Mouse (Mus musculus): ENCODE measurements at regions not wholly inside any gene's neighbourhood (a gene's known extent, or its start where the extent isn't known, plus 50 kb on each side); places are given as distances from the start of the nearest gene placed in this dataset.
"Not testable (repeated sequence)": the region's sequence is repeated elsewhere in the genome, so short reads cannot be mapped to it uniquely, and the experiment has no call there.

- WGBS: 84% methylated on average over 1 of the region's 1 CpGs
- Histone ChIP-seq H3K27ac (replicated peaks) (no peak overlapping the region), H3K4me2 (no peak overlapping the region), H3K4me3 (no peak overlapping the region), H3K9ac (no peak overlapping the region), H3K9me3 (no peaks in the 10 kb centered on the region), H3K36me3 (no peaks in the 10 kb centered on the region), H3K4me1 (replicated peaks) (no peaks in the 10 kb centered on the region), H3K27me3 (no peaks in the 10 kb centered on the region)
- no peak for ATAC-seq (ENCODE audit: low FRiP score, low read depth)
These were observed 133.0 kb upstream of the Tet2 start for GRCm38 (mm10) chr3:133677892-133678291.

DNA sequence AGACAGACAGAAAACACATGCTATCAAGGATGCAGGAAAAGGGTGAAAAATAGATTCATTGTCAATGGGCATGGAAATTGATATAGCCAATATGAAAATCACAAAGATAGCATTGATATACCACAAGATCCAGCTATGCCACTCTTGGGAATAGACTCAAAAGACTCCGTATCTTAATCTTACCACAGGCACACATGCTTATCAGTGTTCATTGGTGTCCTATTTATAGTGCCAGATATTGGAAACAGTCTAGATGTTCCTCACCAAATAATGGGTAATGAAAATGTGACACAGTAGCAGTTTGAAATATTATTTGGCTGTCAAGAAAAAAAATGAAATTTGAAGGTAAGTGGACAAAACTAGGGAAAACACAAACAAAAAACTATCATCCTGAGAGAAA, 135.0 kb upstream of the Tet2 start:
- no peak overlapping the region for H3K9ac ChIP-seq
- WGBS: 89% methylated on average over 1 of the region's 1 CpGs
- ATAC-seq (ENCODE audit: low FRiP score, low read depth): no peak

GRCm38 (mm10) chr3:133680343-133680742, 135.4 kb upstream of the Tet2 start:
- no peaks in the 10 kb centered on the region for H3K36me3 ChIP-seq
- H3K4me3 ChIP-seq: no peak overlapping the region
- no peak overlapping the region for H3K9ac ChIP-seq
- no peak overlapping the region for H3K27ac ChIP-seq (replicated peaks)
- no peaks in the 10 kb centered on the region for H3K27me3 ChIP-seq
- no peak for ATAC-seq (ENCODE audit: low FRiP score, low read depth)
- 83% methylated on average over 2 of the region's 2 CpGs for WGBS
- H3K9me3 ChIP-seq: no peaks in the 10 kb centered on the region
- H3K4me1 ChIP-seq (replicated peaks): no peaks in the 10 kb centered on the region
- no peak overlapping the region for H3K4me2 ChIP-seq

More for the DNA sequence above, 135.0 kb upstream of the Tet2 start:
- Histone ChIP-seq H3K4me3 (no peak overlapping the region), H3K9me3 (no peaks in the 10 kb centered on the region), H3K36me3 (no peaks in the 10 kb centered on the region), H3K4me2 (no peak overlapping the region), H3K4me1 (replicated peaks) (no peaks in the 10 kb centered on the region), H3K27me3 (no peaks in the 10 kb centered on the region), H3K27ac (replicated peaks) (no peak overlapping the region)

DNA sequence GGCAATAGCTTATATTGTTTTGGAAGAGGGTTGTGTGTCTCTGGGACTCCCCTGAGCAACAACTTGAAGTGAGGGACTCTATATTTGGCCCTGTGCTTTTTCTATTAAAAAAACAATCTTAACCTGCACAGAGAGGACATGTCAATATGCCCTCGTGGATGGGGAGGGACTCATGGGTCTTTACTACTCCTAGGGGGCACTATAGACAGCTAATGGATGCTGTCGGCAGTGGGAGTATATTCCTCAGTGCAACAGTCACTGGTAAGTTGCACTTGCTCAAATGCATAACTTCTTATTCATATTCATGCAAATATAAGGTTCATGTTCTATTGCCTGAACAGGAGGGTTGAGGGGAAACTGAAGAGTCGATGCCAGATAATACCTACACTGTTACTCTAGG, 135.9 kb upstream of the Tet2 start:
- Histone ChIP-seq H3K27me3 (no peaks in the 10 kb centered on the region), H3K36me3 (no peaks in the 10 kb centered on the region), H3K27ac (replicated peaks) (no peak overlapping the region), H3K9ac (no peak overlapping the region), H3K4me3 (no peak overlapping the region), H3K4me2 (no peak overlapping the region), H3K9me3 (no peaks in the 10 kb centered on the region), H3K4me1 (replicated peaks) (no peaks in the 10 kb centered on the region)
- no peak for ATAC-seq (ENCODE audit: low FRiP score, low read depth)
- 82% methylated on average over 3 of the region's 3 CpGs for WGBS

DNA sequence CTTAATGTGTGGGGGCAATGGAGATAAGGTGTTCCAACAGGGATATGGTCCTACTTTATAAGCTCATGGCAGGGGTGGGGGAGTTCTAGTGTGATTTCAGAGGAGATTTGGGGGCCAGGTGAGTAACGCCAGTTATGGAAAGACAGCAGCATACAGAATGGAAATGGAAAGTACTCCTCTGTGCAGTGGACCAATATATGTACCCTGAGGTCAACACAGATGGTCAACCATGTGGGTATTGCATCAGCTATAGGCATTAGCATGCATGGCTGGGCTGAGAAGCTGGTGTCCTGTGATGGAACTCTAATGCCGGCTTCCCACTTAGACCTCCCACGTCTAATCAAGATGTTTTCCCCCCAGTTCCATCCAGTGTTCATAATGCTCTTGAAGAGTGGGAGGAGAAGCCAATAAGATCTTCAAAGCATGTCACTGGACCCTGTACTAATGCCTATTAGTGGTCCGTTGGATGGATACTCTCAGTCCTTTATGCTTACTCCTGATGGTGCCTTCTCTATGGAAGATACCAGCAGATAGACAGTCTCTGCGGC, 139.3 kb upstream of the Tet2 start:
- no peak overlapping the region for H3K4me3 ChIP-seq
- H3K27me3 ChIP-seq: no peaks in the 10 kb centered on the region
- H3K27ac ChIP-seq (replicated peaks): no peak overlapping the region
- no peaks in the 10 kb centered on the region for H3K4me1 ChIP-seq (replicated peaks)
- H3K36me3 ChIP-seq: no peaks in the 10 kb centered on the region
- H3K9me3 ChIP-seq: no peaks in the 10 kb centered on the region
- no peak overlapping the region for H3K4me2 ChIP-seq
- 82% methylated on average over 5 of the region's 5 CpGs for WGBS
- ATAC-seq (ENCODE audit: low FRiP score, low read depth): peak; percentile 38; the same call in 1 of the 2 replicates
- no peak overlapping the region for H3K9ac ChIP-seq

DNA sequence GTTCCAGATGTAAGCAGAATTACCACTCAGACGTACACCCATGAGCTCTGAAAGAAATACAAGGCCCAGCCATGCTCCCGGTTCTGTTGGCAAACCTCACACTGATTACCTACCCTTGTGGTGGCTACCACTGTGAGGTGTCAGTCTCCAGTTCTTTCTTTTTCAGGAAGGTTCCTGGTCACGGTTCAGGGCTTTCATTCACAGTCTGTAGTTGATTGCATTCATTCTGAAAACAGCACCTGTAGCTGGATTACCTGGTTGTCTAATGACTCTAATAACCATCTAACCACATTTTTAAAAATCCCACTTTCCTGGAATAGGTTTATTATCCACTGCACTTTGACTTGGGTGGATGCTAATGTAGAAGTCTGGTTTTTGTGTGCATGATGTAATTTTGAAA, 139.8 kb upstream of the Tet2 start:
- H3K27ac ChIP-seq (replicated peaks): no peak overlapping the region
- no peaks in the 10 kb centered on the region for H3K27me3 ChIP-seq
- H3K36me3 ChIP-seq: no peaks in the 10 kb centered on the region
- H3K4me1 ChIP-seq (replicated peaks): no peaks in the 10 kb centered on the region
- no peaks in the 10 kb centered on the region for H3K9me3 ChIP-seq
- H3K4me2 ChIP-seq: no peak overlapping the region
- WGBS: 80% methylated on average over 3 of the region's 3 CpGs
- ATAC-seq (ENCODE audit: low FRiP score, low read depth): no peak
- H3K9ac ChIP-seq: no peak overlapping the region
- H3K4me3 ChIP-seq: no peak overlapping the region

DNA sequence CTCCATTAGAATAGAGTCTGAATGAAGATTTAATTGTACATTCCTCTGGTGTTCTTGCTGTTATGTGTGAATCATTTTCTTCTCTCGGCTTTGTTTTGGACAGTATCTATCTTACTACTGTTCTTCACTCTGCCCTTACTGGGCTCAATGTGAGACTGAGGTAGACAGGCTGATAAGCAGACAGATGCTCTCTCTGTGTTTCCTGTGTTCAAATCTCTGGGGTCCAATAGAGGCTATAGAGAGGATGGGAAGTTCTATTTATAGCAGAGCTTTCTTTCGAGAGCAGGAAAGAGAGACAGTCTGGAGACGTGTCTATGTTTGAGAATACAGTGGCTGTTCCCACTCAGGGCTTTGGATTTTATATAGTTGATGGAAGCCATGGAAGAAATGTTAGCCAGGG, 140.5 kb upstream of the Tet2 start:
- Histone ChIP-seq H3K4me2 (no peak overlapping the region), H3K4me3 (no peak overlapping the region), H3K9ac (no peak overlapping the region), H3K27me3 (no peaks in the 10 kb centered on the region), H3K9me3 (no peaks in the 10 kb centered on the region), H3K4me1 (replicated peaks) (no peaks in the 10 kb centered on the region), H3K36me3 (no peaks in the 10 kb centered on the region), H3K27ac (replicated peaks) (no peak overlapping the region)
- WGBS: 46% methylated on average over 3 of the region's 3 CpGs
- no peak for ATAC-seq (ENCODE audit: low FRiP score, low read depth)

DNA sequence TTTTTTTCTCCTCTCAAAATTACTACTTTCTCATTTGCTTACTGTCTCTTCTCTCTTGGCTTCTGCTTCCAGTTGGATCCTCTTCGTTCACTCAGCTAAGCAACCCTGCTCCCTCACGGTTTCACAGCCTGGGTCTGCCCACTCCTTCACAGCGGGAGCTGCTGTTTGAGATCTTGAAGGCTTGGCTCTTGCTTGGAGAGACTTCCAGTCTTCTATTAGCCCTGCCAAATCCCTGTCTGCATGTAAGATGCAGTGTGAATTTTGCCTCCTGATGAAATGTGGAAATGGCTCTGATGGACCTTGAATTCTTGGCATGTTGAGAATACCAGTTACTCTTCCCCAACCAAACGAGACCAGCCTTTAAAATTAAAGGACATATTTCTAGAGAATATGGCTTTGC, 149.1 kb upstream of the Tet2 start:
- H3K36me3 ChIP-seq: no peaks in the 10 kb centered on the region
- no peak overlapping the region for H3K9ac ChIP-seq
- no peak for ATAC-seq (ENCODE audit: low FRiP score, low read depth)
- no peak overlapping the region for H3K27ac ChIP-seq (replicated peaks)
- no peaks in the 10 kb centered on the region for H3K27me3 ChIP-seq
- H3K4me3 ChIP-seq: no peak overlapping the region
- H3K4me2 ChIP-seq: no peak overlapping the region
- no peaks in the 10 kb centered on the region for H3K9me3 ChIP-seq
- no peaks in the 10 kb centered on the region for H3K4me1 ChIP-seq (replicated peaks)
- 48% methylated on average over 4 of the region's 4 CpGs for WGBS

DNA sequence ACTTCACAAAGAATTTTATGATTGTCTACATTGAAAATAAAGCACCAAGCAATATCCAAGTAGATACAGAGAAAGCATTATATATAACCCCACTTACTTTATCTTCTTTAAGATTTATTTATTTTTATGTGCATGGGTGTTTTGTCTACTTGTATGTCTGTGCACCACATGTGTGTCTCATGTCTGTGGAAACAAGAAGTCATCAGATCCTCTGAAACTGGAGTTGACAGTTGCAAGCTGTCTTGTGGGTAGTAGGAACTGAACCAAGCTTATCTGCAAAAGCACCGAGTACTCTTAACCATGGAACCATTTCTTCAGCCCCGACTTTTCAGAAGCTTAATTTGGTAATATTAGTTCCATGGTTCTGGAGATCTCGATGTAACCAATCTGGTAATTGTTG, 151.2 kb upstream of the Tet2 start:
- Histone ChIP-seq H3K36me3 (no peaks in the 10 kb centered on the region), H3K4me3 (no peak overlapping the region), H3K4me1 (replicated peaks) (no peaks in the 10 kb centered on the region), H3K27ac (replicated peaks) (no peak overlapping the region), H3K9me3 (no peaks in the 10 kb centered on the region), H3K4me2 (no peak overlapping the region), H3K27me3 (no peaks in the 10 kb centered on the region), H3K9ac (no peak overlapping the region)
- ATAC-seq (ENCODE audit: low FRiP score, low read depth): no peak
- WGBS: 94% methylated on average over 3 of the region's 3 CpGs

GRCm38 (mm10) chr3:133704849-133705248, 159.9 kb upstream of the Tet2 start:
- not testable (repeated sequence) for H3K9me3 ChIP-seq; H3K27ac ChIP-seq (replicated peaks); H3K4me3 ChIP-seq; H3K27me3 ChIP-seq; ATAC-seq (ENCODE audit: low FRiP score, low read depth); H3K36me3 ChIP-seq; H3K4me2 ChIP-seq; H3K9ac ChIP-seq; H3K4me1 ChIP-seq (replicated peaks)

- no peaks in the 10 kb centered on the region for H3K27me3 ChIP-seq
- H3K4me1 ChIP-seq (replicated peaks): no peaks in the 10 kb centered on the region
- H3K4me3 ChIP-seq: no peak overlapping the region
- no peak overlapping the region for H3K27ac ChIP-seq (replicated peaks)
- no peak for ATAC-seq (ENCODE audit: low FRiP score, low read depth)
- H3K36me3 ChIP-seq: no peaks in the 10 kb centered on the region
- WGBS: 83% methylated on average over 1 of the region's 1 CpGs
- H3K9ac ChIP-seq: no peak overlapping the region
- no peak overlapping the region for H3K4me2 ChIP-seq
- no peaks in the 10 kb centered on the region for H3K9me3 ChIP-seq
These were observed 166.6 kb upstream of the Tet2 start for GRCm38 (mm10) chr3:133711518-133711917.

- no peaks in the 10 kb centered on the region for H3K9me3 ChIP-seq
- no peak overlapping the region for H3K4me2 ChIP-seq
- 83% methylated on average over 3 of the region's 3 CpGs for WGBS
- ATAC-seq (ENCODE audit: low FRiP score, low read depth): no peak
- no peak overlapping the region for H3K4me3 ChIP-seq
- H3K9ac ChIP-seq: no peak overlapping the region
- H3K4me1 ChIP-seq (replicated peaks): no peaks in the 10 kb centered on the region
- no peaks in the 10 kb centered on the region for H3K27me3 ChIP-seq
- no peaks in the 10 kb centered on the region for H3K36me3 ChIP-seq
- no peak overlapping the region for H3K27ac ChIP-seq (replicated peaks)
These were observed 177.8 kb upstream of the Tet2 start for GRCm38 (mm10) chr3:133722550-133723290.

GRCm38 (mm10) chr3:133726831-133727230, 181.9 kb upstream of the Tet2 start:
- no peaks in the 10 kb centered on the region for H3K36me3 ChIP-seq
- H3K4me3 ChIP-seq: no peak overlapping the region
- WGBS: 83% methylated on average over 6 of the region's 6 CpGs
- H3K27me3 ChIP-seq: no peaks in the 10 kb centered on the region
- H3K9me3 ChIP-seq: no peaks in the 10 kb centered on the region
- no peak overlapping the region for H3K27ac ChIP-seq (replicated peaks)
- H3K4me1 ChIP-seq (replicated peaks): no peaks in the 10 kb centered on the region
- H3K9ac ChIP-seq: no peak overlapping the region
- no peak overlapping the region for H3K4me2 ChIP-seq
- ATAC-seq (ENCODE audit: low FRiP score, low read depth): no peak
